12 mouse cellular contexts compared by ENCODE assay signal in genomic region chr11:20649477-20649876, GRCm38 (mm10).
DNase-seq lines count a peak whose midpoint lies in the region; ATAC-seq and TF ChIP-seq lines count a peak whose summit lies in the region.
"Had no signal": no experiment of that assay in that cellular context is flagged by ENCODE, and none has a peak within 500 bp of the region (broad histone marks: within the 10 kb centered on the region; RNA-seq: fewer than 3 reads in every experiment).

No protein-coding gene starts in this region.

- 26% methylated on average over 5 of the region's 5 CpGs for whole genome bisulfite sequencing in forebrain, embryonic 15.5 days
- 19% methylated on average over 5 of the region's 5 CpGs for WGBS in midbrain, embryonic 12.5 days

- peaks cover 14 to 24% of the 10 kb centered on the region in 2 experiments for H3K4me1 ChIP-seq in ES-E14 (ENCODE audit: control insufficient read depth in 2 of 2, insufficient read depth in 2 of 2, low read length in 2 of 2, poor library complexity in 1 of 2)
- H3K4me1 ChIP-seq in forebrain, embryonic 15.5 days: peaks cover 51% of the 10 kb centered on the region
- peaks cover 75% of the 10 kb centered on the region for H3K4me1 ChIP-seq in midbrain, embryonic 12.5 days

- H3K4me2 ChIP-seq in forebrain, embryonic 15.5 days (replicated peaks): no peak overlapping the region
- peak overlapping the region; percentile 25 for H3K4me2 ChIP-seq in midbrain, embryonic 12.5 days (replicated peaks)
- H3K4me2 ChIP-seq: lung, embryonic 15.5 days had no signal

- peak; percentile 31 for ATAC-seq in forebrain, embryonic 15.5 days (replicated peaks)
- peak; percentile 70 for ATAC-seq in midbrain, embryonic 12.5 days (ENCODE audit: low FRiP score, low read depth)
- ATAC-seq: Patski had no signal

- in situ Hi-C loops in ES-E14 (cut with MboI; ENCODE audit: low sequenced_read_pairs in 2 of 2, unreplicated experiment in 2 of 2): loop anchor here in 1 of 2 experiments (25.0 kb wide), 1 partner anchor 187 kb away; no protein-coding TSS in a partner anchor

- peak overlapping the region; percentile 17; the same call in 1 of the 2 replicates for H3K27ac ChIP-seq in ES-E14 (ENCODE audit: insufficient read depth, low read depth, low read length, poor library complexity, severe bottlenecking)
- peak overlapping the region; percentile 34 for H3K27ac ChIP-seq in forebrain, embryonic 15.5 days (replicated peaks)
- H3K27ac ChIP-seq in midbrain, embryonic 12.5 days (replicated peaks): peak overlapping the region; percentile 75
- H3K27ac ChIP-seq: lung, embryonic 15.5 days had no signal

- no peak overlapping the region for H3K4me3 ChIP-seq in ES-E14 (ENCODE audit: insufficient read depth in 1 of 2, low read depth in 1 of 2, low read length in 2 of 2, poor library complexity in 1 of 2, severe bottlenecking in 1 of 2)
- H3K4me3 ChIP-seq in forebrain, embryonic 15.5 days: no peak overlapping the region
- H3K4me3 ChIP-seq in midbrain, embryonic 12.5 days: no peak overlapping the region
- H3K4me3 ChIP-seq: lung, embryonic 15.5 days had no signal

- no peak overlapping the region for H3K9ac ChIP-seq in ES-E14 (ENCODE audit: insufficient read depth, low read depth, low read length, poor library complexity, severe bottlenecking)
- H3K9ac ChIP-seq in forebrain, embryonic 15.5 days (replicated peaks): no peak overlapping the region
- H3K9ac ChIP-seq in midbrain, embryonic 12.5 days (replicated peaks): no peak overlapping the region
- H3K9ac ChIP-seq: lung, embryonic 15.5 days had no signal

- no peaks in the 10 kb centered on the region for H3K27me3 ChIP-seq in forebrain, embryonic 15.5 days
- H3K27me3 ChIP-seq in midbrain, embryonic 12.5 days: no peaks in the 10 kb centered on the region
- H3K27me3 ChIP-seq: lung, embryonic 15.5 days; Patski had no signal

- peak; percentile 53 to 64 for DNase-seq in cerebellum, postnatal 10 days
- DNase-seq in cerebellum, adult 9-11 months: no peak
- no peak for DNase-seq in ES-E14 (ENCODE audit: low read depth, low spot score)
- DNase-seq in adrenal gland, adult (ENCODE audit: inconsistent age in 2 of 2, low spot score in 1 of 2): no peak
- no peak for DNase-seq in spleen, adult 18-20 months
- DNase-seq in cerebellum, adult 11-12 months: no peak
- DNase-seq: heart, postnatal 10 days; thymus, postnatal 4 days had no signal

- no peaks in the 10 kb centered on the region for H3K9me3 ChIP-seq in ES-E14 (ENCODE audit: control insufficient read depth, insufficient read depth, low read depth, low read length)
- no peaks in the 10 kb centered on the region for H3K9me3 ChIP-seq in forebrain, embryonic 15.5 days
- H3K9me3 ChIP-seq in midbrain, embryonic 12.5 days: no peaks in the 10 kb centered on the region
- H3K9me3 ChIP-seq: lung, embryonic 15.5 days had no signal

- peaks cover 11% of the 10 kb centered on the region; the same call in 1 of the 2 replicates for H3K36me3 ChIP-seq in ES-E14 (ENCODE audit: control insufficient read depth, insufficient read depth, low read length, poor library complexity, severe bottlenecking)
- H3K36me3 ChIP-seq in forebrain, embryonic 15.5 days: no peaks in the 10 kb centered on the region
- H3K36me3 ChIP-seq in midbrain, embryonic 12.5 days: peaks cover 10% of the 10 kb centered on the region

TF ChIP-seq in ES-E14, 5 proteins besides CTCF, POLR2A, EP300 and RAD21:
- TF ChIP-seq HCFC1 (IDR thresholded peaks at IDR 0.05; ENCODE audit: borderline replicate concordance, insufficient read depth, low read length): no peak
- TF ChIP-seq CHD2 (IDR thresholded peaks at IDR 0.05; ENCODE audit: low read depth, low read length): no peak
- TF ChIP-seq ZC3H11A (IDR thresholded peaks at IDR 0.05; ENCODE audit: borderline replicate concordance, low read depth, low read length): no peak
- TF ChIP-seq ZNF384 (IDR thresholded peaks at IDR 0.05; ENCODE audit: low read depth, low read length): no peak
- no peak for TF ChIP-seq MAFK (IDR thresholded peaks at IDR 0.05; ENCODE audit: insufficient read depth, low read depth, low read length)

Comparison
In these comparisons a context has a peak if more than half of its experiments do, and no peak if none do; other contexts are left out.
1. DNase-seq: peak in cerebellum, postnatal 10 days (2 of 2); none in cerebellum, adult 9-11 months (single experiment), ES-E14 (single experiment), adrenal gland, adult (0 of 2), spleen, adult 18-20 months (0 of 2) and cerebellum, adult 11-12 months (single experiment).
2. H3K27ac ChIP-seq: peak in every context shown above with its lines; median percentile 75 in midbrain, embryonic 12.5 days; 34 in forebrain, embryonic 15.5 days; 17 in ES-E14.